Mouse (Mus musculus): ENCODE results near the gene Nrm. TPM values are rescaled to one million over a fixed set of nuclear protein-coding genes. Genes with fewer than 3 reads are reported as not detected.

Nrm gene
- total RNA-seq, 2 experiments from 2014 or later: 2.0 to 2.6 TPM

DNA sequence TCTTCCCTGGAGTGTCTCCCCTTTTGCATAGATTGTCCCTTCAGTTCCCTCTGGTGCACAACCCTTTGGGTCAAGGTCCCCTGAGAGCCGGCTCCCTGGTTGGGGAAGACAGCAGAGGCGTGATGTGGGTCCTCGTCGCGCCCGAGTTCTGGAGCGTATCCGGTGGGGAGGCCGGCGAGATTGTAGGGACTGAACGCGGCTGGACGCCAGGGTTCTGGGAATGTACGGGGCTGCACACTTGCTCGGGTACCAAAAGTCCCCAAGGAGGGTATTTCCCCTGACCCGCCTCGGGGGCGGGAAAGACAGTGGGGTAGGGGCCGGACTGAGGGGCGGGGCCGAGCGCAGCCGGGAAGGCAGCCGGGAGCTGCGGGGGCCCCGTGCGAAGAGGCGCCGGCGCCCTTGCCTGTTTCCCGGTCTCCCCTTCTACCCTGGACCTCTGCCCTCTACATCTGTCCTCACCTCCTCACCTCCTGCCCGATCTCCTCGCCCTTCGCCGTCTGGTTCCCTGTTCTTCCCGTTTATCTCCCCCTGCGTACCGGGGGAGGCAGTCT is 5.2 kb downstream of the Nrm start:
- peak in 1 of 2 experiments; percentile 34 for DNase-seq (ENCODE audit: low spot score in 2 of 2)

GRCm38 (mm10) chr17:35866911-35867890 is 6.1 kb downstream of the Nrm start:
- no peak for DNase-seq (ENCODE audit: low spot score in 2 of 2)

- DNase-seq (ENCODE audit: low spot score in 2 of 2): no peak
Observed at GRCm38 (mm10) chr17:35868165-35868820, 7.2 kb downstream of the Nrm start.

GRCm38 (mm10) chr17:35868961-35869345 is 7.8 kb downstream of the Nrm start:
- DNase-seq (ENCODE audit: low spot score in 2 of 2): no peak

- DNase-seq (ENCODE audit: low spot score in 2 of 2): no peak
Observed at GRCm38 (mm10) chr17:35869346-35870067, 8.4 kb downstream of the Nrm start.

DNA sequence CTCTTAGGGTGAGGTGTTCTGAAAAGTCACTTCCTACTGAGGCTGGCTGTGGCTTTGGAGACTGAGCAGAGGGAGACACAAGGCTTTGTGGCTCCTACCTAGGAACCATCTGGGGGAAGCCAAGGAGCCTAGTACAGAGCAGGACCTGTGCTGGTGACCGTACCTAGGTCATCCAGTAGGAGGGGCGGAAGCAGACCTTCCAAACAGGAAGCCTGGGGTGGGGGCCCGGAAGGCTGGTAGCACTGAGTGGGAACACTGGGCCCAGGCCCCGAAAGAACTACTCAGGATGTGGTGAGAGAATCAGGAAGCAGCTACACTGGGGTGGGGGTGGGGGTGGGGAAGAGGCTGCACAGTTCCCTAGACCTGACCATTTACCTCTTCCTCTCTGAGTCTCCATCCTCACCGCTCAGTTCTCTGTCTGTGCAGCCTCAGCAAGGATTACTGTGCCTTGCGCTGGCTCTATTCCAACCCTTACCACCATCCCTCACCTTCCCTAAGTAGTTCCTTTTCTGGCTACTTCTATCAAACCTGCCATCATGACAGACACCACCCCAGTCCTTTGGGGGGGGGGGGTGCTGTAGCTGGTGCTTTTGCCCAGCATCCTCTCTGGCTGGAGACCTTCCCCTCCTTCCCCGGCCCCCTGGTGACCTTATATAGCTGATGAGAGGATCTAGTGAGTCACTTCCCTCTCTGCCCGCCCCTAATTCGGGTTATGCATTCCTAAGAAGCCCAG is 9.2 kb downstream of the Nrm start:
- DNase-seq (ENCODE audit: low spot score in 2 of 2): no peak

- no peak for DNase-seq (ENCODE audit: low spot score in 2 of 2)
Observed at GRCm38 (mm10) chr17:35870884-35871696, 10.0 kb downstream of the Nrm start.

- DNase-seq (ENCODE audit: low spot score in 2 of 2): peak; percentile 87
Observed at GRCm38 (mm10) chr17:35873774-35874519, 12.8 kb downstream of the Nrm start.

DNA sequence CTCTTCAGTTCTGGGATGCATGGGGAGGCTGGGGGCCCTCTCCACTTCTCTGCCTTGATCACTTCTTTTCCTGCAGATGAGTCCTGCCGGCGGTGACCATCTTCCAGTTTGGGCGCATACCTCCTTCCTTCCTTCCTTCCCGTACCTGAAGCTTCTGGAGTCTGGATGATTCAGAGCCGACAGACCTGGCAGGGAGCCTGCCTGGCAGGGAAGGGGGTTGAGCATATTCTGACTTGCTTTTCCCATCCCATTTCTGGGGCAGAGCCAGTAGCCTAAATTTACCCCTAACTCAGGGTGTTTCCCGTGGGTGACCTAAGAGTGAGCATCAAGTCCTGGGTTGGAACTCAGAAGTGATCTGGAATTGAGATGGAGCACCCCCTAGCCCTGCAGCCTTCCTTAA is 13.6 kb downstream of the Nrm start:
- DNase-seq (ENCODE audit: low spot score in 2 of 2): peak; percentile 50 to 56

- DNase-seq (ENCODE audit: low spot score in 2 of 2): peak; percentile 97 to 98
Observed at GRCm38 (mm10) chr17:35879245-35880057, 18.3 kb downstream of the Nrm start, which contains the start of gene Dhx16. TSS of gene Dhx16 (plus strand) at chr17:35879819.

- no peak for DNase-seq (ENCODE audit: low spot score in 2 of 2)
Observed at GRCm38 (mm10) chr17:35882924-35883323, 21.8 kb downstream of the Nrm start.

DNA sequence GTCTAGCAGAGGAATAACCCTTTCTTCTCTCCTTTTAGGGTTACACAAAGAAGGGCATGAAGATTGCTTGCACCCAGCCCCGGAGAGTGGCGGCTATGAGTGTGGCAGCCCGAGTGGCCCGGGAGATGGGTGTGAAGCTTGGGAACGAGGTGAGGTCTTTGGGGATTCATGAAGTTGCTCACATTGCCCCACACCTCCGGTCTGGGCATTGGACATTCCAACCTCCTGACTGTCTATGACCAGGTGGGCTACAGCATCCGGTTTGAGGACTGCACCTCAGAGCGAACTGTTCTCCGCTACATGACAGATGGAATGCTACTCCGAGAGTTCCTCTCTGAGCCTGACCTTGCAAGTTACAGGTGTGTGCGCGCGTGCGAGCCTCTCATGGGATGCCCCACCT is 22.7 kb downstream of the Nrm start:
- no peak for DNase-seq (ENCODE audit: low spot score in 2 of 2)

GRCm38 (mm10) chr17:35887725-35888124 is 26.6 kb downstream of the Nrm start:
- DNase-seq (ENCODE audit: low spot score in 2 of 2): no peak

DNA sequence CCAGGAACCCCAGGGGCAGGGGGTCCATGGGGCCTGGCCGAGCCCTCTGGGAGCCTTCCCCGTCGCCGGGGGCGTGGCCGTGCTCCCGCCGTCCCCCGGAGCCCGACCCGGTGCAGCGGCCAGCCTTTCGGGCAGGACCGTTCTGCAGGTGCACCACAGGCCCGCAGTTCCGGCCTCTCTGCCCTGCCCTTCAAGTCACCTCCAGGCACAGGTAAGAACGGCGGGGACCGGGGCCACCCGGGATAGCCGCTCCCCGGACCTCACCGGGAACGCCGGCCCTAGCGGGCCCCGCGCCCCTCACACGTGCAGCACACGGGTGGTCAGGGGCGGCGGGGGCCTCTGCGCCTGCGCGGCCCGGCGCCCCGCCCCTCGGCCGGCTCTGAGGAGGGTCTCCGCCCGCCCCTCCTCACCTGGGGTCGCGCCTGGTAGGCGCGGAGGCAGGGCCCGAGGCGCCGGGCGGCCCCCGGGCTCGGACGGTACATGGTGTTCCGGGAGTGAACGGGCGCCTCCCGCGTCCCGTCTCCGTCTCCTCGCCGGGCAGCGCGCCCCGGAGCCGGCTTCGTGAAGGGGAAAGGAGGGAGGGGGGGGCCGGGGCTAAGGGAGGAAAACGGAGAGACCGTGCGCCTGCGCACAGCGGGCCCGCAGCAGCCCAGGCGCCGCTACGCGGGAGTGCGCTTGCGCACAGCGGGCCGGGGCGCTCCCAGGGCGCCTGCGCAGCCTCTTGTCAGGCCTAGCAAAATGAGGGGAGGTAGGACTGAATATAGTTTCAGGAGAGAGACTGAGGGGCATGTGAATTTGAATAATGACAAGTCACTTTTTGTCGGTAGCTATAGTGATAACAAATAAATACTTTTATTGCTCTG is 35.9 kb downstream of the Nrm start, which contains the start of gene 2310061I04Rik:
2310061I04Rik (minus strand) TSS at position 651 of the 863 bp plus-strand sequence.
- DNase-seq (ENCODE audit: low spot score in 2 of 2): peak; percentile 85 to 94

- no peak for DNase-seq (ENCODE audit: low spot score in 2 of 2)
Observed at GRCm38 (mm10) chr17:35897644-35898573, 36.8 kb downstream of the Nrm start.

DNA sequence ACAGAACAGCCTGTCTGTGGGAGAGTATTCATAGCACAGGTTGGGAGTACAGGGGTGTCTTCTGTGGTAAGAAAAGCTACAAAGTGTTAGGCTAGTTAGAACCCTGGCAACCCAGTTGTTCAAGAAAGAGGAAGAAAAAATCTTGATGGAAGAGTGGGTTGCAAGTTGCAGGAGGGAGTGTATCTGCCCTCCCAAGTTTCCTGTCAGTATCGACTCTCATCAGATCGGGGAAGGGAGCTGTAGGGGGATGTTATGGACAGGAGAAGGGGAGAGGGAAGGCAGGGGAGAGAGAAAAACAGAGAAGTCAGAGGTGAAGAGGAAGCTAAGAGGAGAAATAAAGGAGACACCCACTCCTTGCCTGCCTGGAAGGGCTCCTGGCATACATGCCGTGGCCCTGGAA is 39.5 kb downstream of the Nrm start:
- no peak for DNase-seq (ENCODE audit: low spot score in 2 of 2)
